Mouse (Mus musculus): ENCODE results near the gene Taar7d. TPM values are rescaled to one million over a fixed set of nuclear protein-coding genes. Genes with fewer than 3 reads are reported as not detected.

Taar7d gene
- 0.27 and 0.37 TPM in 2 replicates for polyA plus RNA-seq (2015; fragmentation: Nextera tagmentation; extraction: Ambion mirVana)

DNA sequence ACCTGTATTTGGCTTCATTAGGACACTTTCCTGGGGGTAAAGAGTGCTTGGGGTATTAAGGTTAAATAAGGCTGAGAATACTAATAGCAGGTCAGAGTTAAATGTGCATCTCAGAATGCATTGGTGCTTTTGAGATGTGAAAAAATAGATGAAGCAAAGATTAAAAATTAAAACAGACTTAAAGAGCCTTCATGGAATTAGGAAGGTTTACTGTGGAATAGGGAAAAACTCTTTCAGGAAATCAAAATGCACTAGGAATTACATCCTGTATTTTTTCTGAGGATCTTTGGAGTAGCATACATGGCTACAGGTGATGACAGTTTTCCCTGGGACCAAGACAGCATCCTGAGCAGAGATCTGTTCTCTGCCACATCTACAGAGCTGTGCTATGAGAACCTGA lies at the start of gene Taar7d:
Gene Taar7d (plus strand): TSS at position 301 of the 400 bp plus-strand sequence.
- no peak within 1 kb of the TSS for H3K27ac ChIP-seq (replicated peaks)
- no peak within 1 kb of the TSS for H3K9ac ChIP-seq
- no peaks in the 10 kb centered on the region for H3K4me1 ChIP-seq
- ATAC-seq (ENCODE audit: insufficient number of reproducible peaks, low FRiP score, low TSS enrichment, low read depth) = no peak
- no peaks in the 10 kb centered on the region for H3K27me3 ChIP-seq
- no peaks in the 10 kb centered on the region for H3K9me3 ChIP-seq (replicated peaks)
- no peak within 1 kb of the TSS for H3K4me2 ChIP-seq (replicated peaks)
- H3K4me3 ChIP-seq (replicated peaks) = no peak within 1 kb of the TSS
- H3K36me3 ChIP-seq = no peaks in the 10 kb centered on the region

DNA sequence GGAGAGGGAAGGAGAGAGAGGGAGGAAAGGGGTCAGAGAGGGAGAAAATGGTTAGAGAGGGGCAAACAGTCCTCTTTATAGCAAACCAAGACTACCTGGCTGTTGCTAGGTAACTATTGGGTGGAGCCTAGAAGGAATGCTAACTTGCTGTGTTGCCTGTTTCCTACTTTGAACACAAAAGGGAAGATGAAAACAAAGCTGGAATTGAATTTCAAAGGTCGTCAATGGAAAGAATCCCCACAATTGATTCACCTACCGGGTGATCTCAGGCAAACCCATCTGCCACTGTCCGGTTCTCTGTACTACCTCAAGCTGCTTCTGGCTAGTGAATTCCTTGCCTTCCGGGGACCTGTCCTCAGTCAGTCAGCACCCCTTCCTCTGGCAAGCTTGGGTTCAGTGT lies 49.1 kb upstream of the Taar7d start:
- 50% methylated on average over 4 of the region's 4 CpGs for WGBS
- Histone ChIP-seq H3K4me3 (replicated peaks) (no peak overlapping the region), H3K4me2 (replicated peaks) (no peak overlapping the region), H3K27me3 (no peaks in the 10 kb centered on the region), H3K36me3 (no peaks in the 10 kb centered on the region), H3K27ac (replicated peaks) (no peak overlapping the region), H3K9me3 (replicated peaks) (no peaks in the 10 kb centered on the region), H3K9ac (no peak overlapping the region), H3K4me1 (no peaks in the 10 kb centered on the region)
- ATAC-seq (ENCODE audit: insufficient number of reproducible peaks, low FRiP score, low TSS enrichment, low read depth) = no peak

- ATAC-seq (ENCODE audit: insufficient number of reproducible peaks, low FRiP score, low TSS enrichment, low read depth) = no peak
- no peak overlapping the region for H3K9ac ChIP-seq
- WGBS = 42% methylated on average over 16 of the region's 16 CpGs
These were observed 47.9 kb upstream of the Taar7d start for GRCm38 (mm10) chr10:23978901-23979705.

GRCm38 (mm10) chr10:23985546-23985945 lies 41.5 kb upstream of the Taar7d start, which contains the start of gene Taar6:
Gene Taar6, minus strand, starts transcription at chr10:23985646.
- H3K36me3 ChIP-seq = no peaks in the 10 kb centered on the region
- WGBS = 76% methylated on average over 8 of the region's 8 CpGs
- no peaks in the 10 kb centered on the region for H3K9me3 ChIP-seq (replicated peaks)
- no peak within 1 kb of the TSS for H3K4me3 ChIP-seq (replicated peaks)
- no peaks in the 10 kb centered on the region for H3K4me1 ChIP-seq
- H3K9ac ChIP-seq = no peak within 1 kb of the TSS
- ATAC-seq (ENCODE audit: insufficient number of reproducible peaks, low FRiP score, low TSS enrichment, low read depth) = no peak
- H3K4me2 ChIP-seq (replicated peaks) = no peak within 1 kb of the TSS
- no peak within 1 kb of the TSS for H3K27ac ChIP-seq (replicated peaks)
- no peaks in the 10 kb centered on the region for H3K27me3 ChIP-seq

More at GRCm38 (mm10) chr10:23978901-23979705, 47.9 kb upstream of the Taar7d start:
- Histone ChIP-seq H3K36me3 (no peaks in the 10 kb centered on the region), H3K4me1 (no peaks in the 10 kb centered on the region), H3K4me3 (replicated peaks) (no peak overlapping the region), H3K4me2 (replicated peaks) (no peak overlapping the region), H3K9me3 (replicated peaks) (no peaks in the 10 kb centered on the region), H3K27ac (replicated peaks) (no peak overlapping the region), H3K27me3 (no peaks in the 10 kb centered on the region)

DNA sequence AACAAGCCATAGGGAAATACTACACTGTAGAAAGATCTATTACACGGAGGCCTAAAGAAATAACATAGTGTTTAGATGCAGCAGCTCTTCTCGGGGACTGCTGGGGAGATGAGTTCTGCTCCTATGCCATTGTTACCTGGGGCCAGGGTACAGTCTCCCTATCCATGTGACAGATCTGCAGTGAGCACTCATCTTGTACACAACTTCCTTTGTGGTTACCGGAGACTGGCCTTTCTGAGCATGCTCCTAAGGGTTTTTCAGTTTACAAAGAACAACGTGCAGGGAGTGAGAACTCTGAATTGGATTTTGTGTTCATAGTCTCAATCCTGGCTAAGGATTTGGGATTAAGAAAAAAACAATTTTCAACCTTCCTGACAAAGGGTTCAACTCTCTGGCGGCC lies 40.6 kb upstream of the Taar7d start:
- WGBS = 77% methylated on average over 5 of the region's 5 CpGs
- Histone ChIP-seq H3K27ac (replicated peaks) (no peak overlapping the region), H3K4me1 (no peaks in the 10 kb centered on the region), H3K36me3 (no peaks in the 10 kb centered on the region), H3K9ac (no peak overlapping the region), H3K9me3 (replicated peaks) (no peaks in the 10 kb centered on the region), H3K27me3 (no peaks in the 10 kb centered on the region), H3K4me3 (replicated peaks) (no peak overlapping the region), H3K4me2 (replicated peaks) (no peak overlapping the region)
- ATAC-seq (ENCODE audit: insufficient number of reproducible peaks, low FRiP score, low TSS enrichment, low read depth) = no peak

- Histone ChIP-seq H3K36me3 (no peaks in the 10 kb centered on the region), H3K27me3 (no peaks in the 10 kb centered on the region), H3K9me3 (replicated peaks) (no peaks in the 10 kb centered on the region), H3K4me3 (replicated peaks) (no peak within 1 kb of the TSS), H3K4me2 (replicated peaks) (no peak within 1 kb of the TSS), H3K4me1 (no peaks in the 10 kb centered on the region), H3K9ac (no peak within 1 kb of the TSS), H3K27ac (replicated peaks) (no peak within 1 kb of the TSS)
- ATAC-seq (ENCODE audit: insufficient number of reproducible peaks, low FRiP score, low TSS enrichment, low read depth) = no peak
- 81% methylated on average over 3 of the region's 3 CpGs for WGBS
These were observed 33.6 kb upstream of the Taar7d start, which contains the start of gene Taar7a for GRCm38 (mm10) chr10:23993381-23993780. Gene Taar7a, minus strand, starts transcription at chr10:23993481.

DNA sequence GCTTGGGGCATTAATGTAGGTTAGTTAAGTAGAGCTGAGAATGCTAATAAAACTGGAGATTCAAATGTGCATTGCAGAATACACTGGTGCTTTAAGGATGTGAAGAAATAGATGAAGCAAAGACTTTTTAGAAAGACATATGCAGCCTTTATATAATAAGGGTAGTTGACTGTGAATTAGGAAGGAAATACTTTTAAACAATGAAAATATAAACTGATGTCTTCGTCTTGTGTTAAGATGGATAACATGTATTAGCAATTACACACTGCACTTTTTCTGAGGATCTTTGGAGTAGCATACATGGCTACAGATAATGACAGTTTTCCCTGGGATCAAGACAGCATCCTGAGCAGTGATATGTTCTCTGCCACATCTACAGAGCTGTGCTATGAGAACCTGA lies 27.4 kb upstream of the Taar7d start, which contains the start of gene Taar7b:
Gene Taar7b (plus strand): TSS at position 301 of the 400 bp plus-strand sequence.
- no peaks in the 10 kb centered on the region for H3K27me3 ChIP-seq
- no peaks in the 10 kb centered on the region for H3K36me3 ChIP-seq
- no peak within 1 kb of the TSS for H3K9ac ChIP-seq
- no peaks in the 10 kb centered on the region for H3K4me1 ChIP-seq
- H3K27ac ChIP-seq (replicated peaks) = no peak within 1 kb of the TSS
- WGBS = 80% methylated on average over 1 of the region's 1 CpGs
- no peak within 1 kb of the TSS for H3K4me3 ChIP-seq (replicated peaks)
- no peak within 1 kb of the TSS for H3K4me2 ChIP-seq (replicated peaks)
- no peak for ATAC-seq (ENCODE audit: insufficient number of reproducible peaks, low FRiP score, low TSS enrichment, low read depth)
- H3K9me3 ChIP-seq (replicated peaks) = no peaks in the 10 kb centered on the region

GRCm38 (mm10) chr10:24006442-24006841 lies 20.6 kb upstream of the Taar7d start:
- H3K36me3 ChIP-seq = no peaks in the 10 kb centered on the region
- WGBS = 59% methylated on average over 1 of the region's 1 CpGs
- H3K9me3 ChIP-seq (replicated peaks) = no peaks in the 10 kb centered on the region
- H3K4me1 ChIP-seq = no peaks in the 10 kb centered on the region
- no peak overlapping the region for H3K4me2 ChIP-seq (replicated peaks)
- no peaks in the 10 kb centered on the region for H3K27me3 ChIP-seq
- ATAC-seq (ENCODE audit: insufficient number of reproducible peaks, low FRiP score, low TSS enrichment, low read depth) = no peak
- H3K27ac ChIP-seq (replicated peaks) = no peak overlapping the region
- H3K9ac ChIP-seq = no peak overlapping the region
- no peak overlapping the region for H3K4me3 ChIP-seq (replicated peaks)

DNA sequence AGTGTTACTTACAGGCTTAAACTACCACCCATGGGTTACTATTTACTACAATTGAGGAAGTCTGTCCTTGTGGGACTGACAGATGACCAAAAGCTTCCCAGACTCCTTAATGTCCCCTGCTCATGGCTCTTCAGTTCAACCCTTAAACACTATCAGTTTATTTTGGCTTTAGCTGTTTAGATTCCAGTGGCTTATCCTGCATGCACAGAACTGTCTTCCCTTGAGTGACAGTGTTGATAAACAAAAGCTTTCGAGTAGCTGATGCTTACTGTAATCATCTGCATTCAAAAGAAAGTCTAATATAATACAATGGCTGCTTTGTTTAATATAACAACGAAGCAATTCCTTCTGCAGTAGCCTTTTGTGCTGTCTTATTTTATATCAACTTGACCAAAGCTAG lies 20.0 kb upstream of the Taar7d start:
- no peaks in the 10 kb centered on the region for H3K9me3 ChIP-seq (replicated peaks)
- H3K4me2 ChIP-seq (replicated peaks) = no peak overlapping the region
- no peak overlapping the region for H3K4me3 ChIP-seq (replicated peaks)
- no peaks in the 10 kb centered on the region for H3K4me1 ChIP-seq
- no peak overlapping the region for H3K9ac ChIP-seq
- no peaks in the 10 kb centered on the region for H3K36me3 ChIP-seq
- H3K27me3 ChIP-seq = no peaks in the 10 kb centered on the region
- no peak for ATAC-seq (ENCODE audit: insufficient number of reproducible peaks, low FRiP score, low TSS enrichment, low read depth)
- no peak overlapping the region for H3K27ac ChIP-seq (replicated peaks)
- WGBS = 54% methylated on average over 2 of the region's 2 CpGs

DNA sequence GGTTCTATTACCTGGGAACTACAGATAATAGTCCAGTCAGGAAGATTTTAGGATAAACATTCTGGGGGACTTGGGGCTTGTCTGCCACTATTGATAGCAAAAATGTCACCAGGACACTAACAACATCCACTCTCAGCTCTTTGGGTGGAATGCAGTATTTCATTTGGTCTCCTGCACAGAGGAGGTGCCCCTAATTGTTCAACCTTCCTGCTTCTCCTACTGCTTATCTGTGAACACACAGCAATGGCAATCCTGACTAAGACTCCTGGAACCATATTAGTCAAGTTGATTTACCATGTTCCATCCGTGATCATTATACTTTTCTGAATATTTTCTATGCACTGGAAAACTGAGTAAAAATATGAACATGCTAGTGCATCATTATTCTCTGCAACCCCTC lies 18.9 kb upstream of the Taar7d start:
- Histone ChIP-seq H3K9ac (no peak overlapping the region), H3K9me3 (replicated peaks) (no peaks in the 10 kb centered on the region), H3K27me3 (no peaks in the 10 kb centered on the region), H3K4me1 (no peaks in the 10 kb centered on the region), H3K4me2 (replicated peaks) (no peak overlapping the region), H3K27ac (replicated peaks) (no peak overlapping the region), H3K36me3 (no peaks in the 10 kb centered on the region), H3K4me3 (replicated peaks) (no peak overlapping the region)
- 88% methylated on average over 1 of the region's 1 CpGs for WGBS
- no peak for ATAC-seq (ENCODE audit: insufficient number of reproducible peaks, low FRiP score, low TSS enrichment, low read depth)

DNA sequence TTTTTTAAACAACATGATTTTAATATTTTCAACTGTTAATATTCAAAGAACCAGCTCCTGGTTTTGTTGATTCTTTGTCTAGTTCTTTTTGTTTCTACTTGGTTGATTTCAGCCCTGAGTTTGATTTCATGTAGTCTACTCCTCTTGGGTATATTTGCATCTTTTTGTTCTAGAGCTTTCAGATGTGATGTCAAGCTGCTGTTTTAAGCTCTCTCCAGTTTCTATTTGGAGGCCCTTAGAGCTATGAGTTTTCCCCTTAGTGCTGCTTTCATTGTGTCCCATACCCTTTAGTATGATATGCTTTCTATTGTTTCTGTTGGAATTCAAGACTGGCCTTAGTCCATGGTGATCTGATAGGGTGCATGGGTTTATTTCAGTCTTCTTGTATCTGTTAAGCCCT lies 4.3 kb downstream of the Taar7d start:
- ATAC-seq (ENCODE audit: insufficient number of reproducible peaks, low FRiP score, low TSS enrichment, low read depth) = no peak
- no peaks in the 10 kb centered on the region for H3K4me1 ChIP-seq
- no peaks in the 10 kb centered on the region for H3K36me3 ChIP-seq
- no peak overlapping the region for H3K9ac ChIP-seq
- H3K9me3 ChIP-seq (replicated peaks) = no peaks in the 10 kb centered on the region
- H3K4me3 ChIP-seq (replicated peaks) = no peak overlapping the region
- no peak overlapping the region for H3K27ac ChIP-seq (replicated peaks)
- no peak overlapping the region for H3K4me2 ChIP-seq (replicated peaks)
- H3K27me3 ChIP-seq = no peaks in the 10 kb centered on the region

- no peaks in the 10 kb centered on the region for H3K4me1 ChIP-seq
- no peaks in the 10 kb centered on the region for H3K9me3 ChIP-seq (replicated peaks)
- no peak within 1 kb of the TSS for H3K9ac ChIP-seq
- H3K4me3 ChIP-seq (replicated peaks) = no peak within 1 kb of the TSS
- H3K27me3 ChIP-seq = no peaks in the 10 kb centered on the region
- H3K27ac ChIP-seq (replicated peaks) = no peak within 1 kb of the TSS
- WGBS = 82% methylated on average over 2 of the region's 2 CpGs
- no peak within 1 kb of the TSS for H3K4me2 ChIP-seq (replicated peaks)
- ATAC-seq (ENCODE audit: insufficient number of reproducible peaks, low FRiP score, low TSS enrichment, low read depth) = no peak
- H3K36me3 ChIP-seq = no peaks in the 10 kb centered on the region
These were observed 10.3 kb downstream of the Taar7d start, which contains the start of gene Taar7e for GRCm38 (mm10) chr10:24037314-24037713. Gene Taar7e, plus strand, starts transcription at chr10:24037614.

All from embryonic facial prominence, embryonic 15.5 days (tissue).